Mouse (Mus musculus) liver, postnatal 0 days (tissue): Measurements from ENCODE around the gene Hist1h4n. TPM values are rescaled to one million over a fixed set of nuclear protein-coding genes. Genes with fewer than 3 reads are reported as not detected.
"Not testable (repeated sequence)": the region's sequence is repeated elsewhere in the genome, so short reads cannot be mapped to it uniquely, and the experiment has no call there.

Source experiments
- ATAC-seq: fragments of 200-750 bp; cut with Nextera tagmentation; 2 replicates; pipeline ENCODE4 v1.8.0; 2017; ENCODE audit warnings: mild to moderate bottlenecking, moderate library complexity
- DNase-seq: peaks from one replicate; pipeline ENCODE4 v3.0.0-alpha.2; 2016
- H3K27ac ChIP-seq: fragments of 300-500 bp; sonication (generic); 2 replicates; pipeline ENCODE4 v1.5.1; 2014; ENCODE audit warnings: antibody characterized with exemption, moderate library complexity, mild to moderate bottlenecking, low read depth
- H3K27me3 ChIP-seq: fragments of 300-500 bp; sonication (generic); 2 replicates; pipeline ENCODE4 v1.6.1; 2014; ENCODE audit warnings: low read length, control low read depth, mixed read lengths; ENCODE audit not compliant: insufficient read depth
- H3K36me3 ChIP-seq: fragments of 300-500 bp; sonication (generic); replicated peaks from 2 replicates; pipeline ENCODE4 v1.6.1; 2014; ENCODE audit warnings: mild to moderate bottlenecking, control low read depth, low read length, moderate library complexity, mixed read lengths; ENCODE audit not compliant: insufficient read depth
- H3K4me1 ChIP-seq: fragments of 300-500 bp; sonication (generic); 2 replicates; pipeline ENCODE4 v1.6.1; 2014; ENCODE audit warnings: antibody characterized with exemption, mild to moderate bottlenecking, control low read depth; ENCODE audit not compliant: insufficient read depth
- H3K4me2 ChIP-seq: fragments of 300-500 bp; sonication (generic); 2 replicates; pipeline ENCODE4 v1.6.1; 2014; ENCODE audit warnings: low read depth, mild to moderate bottlenecking, low read length, moderate library complexity, mixed read lengths
- H3K4me3 ChIP-seq: fragments of 300-500 bp; sonication (generic); 2 replicates; pipeline ENCODE4 v1.5.1; 2014; ENCODE audit warnings: low read depth, low read length
- H3K9ac ChIP-seq: fragments of 300-500 bp; sonication (generic); replicated peaks from 2 replicates; pipeline ENCODE4 v1.6.1; 2014; ENCODE audit warnings: mild to moderate bottlenecking, moderate library complexity
- H3K9me3 ChIP-seq: fragments of 300-500 bp; sonication (generic); 2 replicates; pipeline ENCODE4 v1.6.1; 2016; ENCODE audit warnings: mild to moderate bottlenecking, control low read depth, low read length, mixed read lengths
- CTCF ChIP-seq: sonication (generic); IDR thresholded peaks from 2 replicates; pipeline ENCODE4 v1.5.1; 2016; ENCODE audit warnings: antibody characterized with exemption, low read depth
- EP300 ChIP-seq: IDR thresholded peaks from 2 replicates; pipeline ENCODE4 v1.6.1; 2016; ENCODE audit warnings: antibody characterized with exemption, low read depth, mild to moderate bottlenecking
- WGBS: fragments of 180-500 bp; shearing (Covaris S2); extraction: QIAGEN DNeasy Blood & Tissue Kit; methylation state at CpG from one replicate; pipeline ENCODE4 v1.1.7; 2014; ENCODE audit not compliant: insufficient replicate concordance; 5-methylcytosine and 5-hydroxymethylcytosine counted together
- polyA plus RNA-seq: library from polyadenylated mRNA; unstranded; fragments of >200 nt; fragmentation: Nextera tagmentation; extraction: Ambion mirVana; gene quantifications from 2 replicates; pipeline ENCODE4 v1.2.1, GENCODE M21; 2015

Gene Hist1h4n
- 9.2 and 9.8 TPM in 2 replicates for polyA plus RNA-seq

DNA sequence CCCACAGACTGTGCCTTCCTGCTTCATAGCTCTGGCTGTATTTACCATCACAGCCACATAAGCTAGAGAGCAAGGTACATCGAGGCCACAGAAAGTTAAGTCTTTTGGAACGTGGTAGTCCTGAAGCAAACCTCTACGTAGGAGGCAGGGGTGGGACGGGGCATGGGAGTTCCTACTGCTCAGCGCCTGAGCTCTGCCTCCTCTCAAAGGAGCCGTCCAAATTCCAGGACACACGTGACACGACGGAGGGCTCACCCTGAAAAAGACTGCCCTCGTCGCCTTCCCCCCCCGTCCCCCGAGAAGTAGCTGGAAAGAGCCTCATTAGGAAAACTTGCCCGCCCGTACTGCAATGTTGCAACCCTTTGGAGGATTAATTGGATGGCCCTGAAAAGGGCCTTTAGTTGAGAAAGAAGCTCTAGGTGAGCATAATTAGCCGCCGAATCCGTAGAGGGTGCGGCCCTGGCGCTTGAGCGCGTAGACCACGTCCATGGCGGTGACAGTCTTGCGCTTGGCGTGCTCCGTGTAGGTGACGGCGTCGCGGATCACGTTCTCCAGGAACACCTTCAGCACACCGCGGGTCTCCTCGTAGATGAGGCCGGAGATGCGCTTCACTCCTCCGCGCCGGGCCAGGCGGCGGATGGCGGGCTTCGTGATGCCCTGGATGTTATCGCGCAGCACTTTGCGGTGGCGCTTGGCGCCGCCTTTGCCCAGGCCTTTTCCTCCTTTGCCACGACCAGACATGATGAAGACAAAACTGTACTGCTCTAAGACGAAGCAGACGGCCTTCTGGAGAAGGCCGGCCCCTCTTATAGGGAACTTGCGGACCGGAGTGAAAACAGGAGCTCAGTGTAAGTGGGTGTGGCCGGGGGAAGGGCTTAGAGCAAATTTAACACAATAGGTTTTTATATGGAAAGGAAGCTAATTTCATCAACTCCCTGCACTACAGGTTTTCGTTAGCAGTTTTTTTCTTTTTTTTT lies at the start of gene Hist1h4n:
TSS of gene Hist1h4n (minus strand) at position 779 of the 977 bp plus-strand sequence.
- not testable (repeated sequence) for DNase-seq
- H3K27ac ChIP-seq, result peak within 1 kb of the TSS; percentile 70

DNA sequence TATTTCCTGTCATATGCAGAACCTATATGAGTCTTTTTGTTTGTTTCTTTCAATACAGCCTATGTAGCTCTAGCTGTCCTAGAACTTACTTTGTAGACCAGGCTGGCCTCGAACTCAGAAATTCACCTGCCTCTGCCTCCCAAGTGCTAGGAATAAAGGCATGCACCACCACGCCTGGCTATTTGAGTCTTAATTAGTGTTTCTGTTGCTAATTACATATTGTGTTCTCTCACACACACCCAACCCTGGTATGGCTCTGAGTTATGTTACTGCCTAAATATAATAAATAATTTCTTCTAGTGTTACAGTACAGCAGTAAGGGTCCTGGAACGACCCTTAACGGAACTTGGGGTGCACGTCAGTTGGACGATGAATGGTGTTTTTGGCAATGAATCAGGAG lies 48.7 kb upstream of the Hist1h4n start:
- no peaks in the 10 kb centered on the region for H3K27me3 ChIP-seq
- no peak overlapping the region for H3K9ac ChIP-seq
- H3K4me1 ChIP-seq, result peaks cover 3% of the 10 kb centered on the region; the same call in 1 of the 2 replicates
- DNase-seq, result no peak
- H3K4me2 ChIP-seq, result no peak overlapping the region
- TF ChIP-seq CTCF (no peak), EP300 (no peak)
- no peak overlapping the region for H3K4me3 ChIP-seq
- ATAC-seq, result no peak
- H3K36me3 ChIP-seq, result no peaks in the 10 kb centered on the region
- H3K27ac ChIP-seq, result no peak overlapping the region
- WGBS, result 81% methylated on average over 6 of the region's 6 CpGs
- no peaks in the 10 kb centered on the region for H3K9me3 ChIP-seq

More for the DNA sequence above, at the start of gene Hist1h4n:
- not testable (repeated sequence) for H3K9ac ChIP-seq, H3K36me3 ChIP-seq, H3K9me3 ChIP-seq, H3K27me3 ChIP-seq, H3K4me1 ChIP-seq, H3K4me3 ChIP-seq
- WGBS, result 0% methylated on average over 15 of the region's 58 CpGs
- peak within 1 kb of the TSS; percentile 26; the same call in 1 of the 2 replicates for H3K4me2 ChIP-seq
- ATAC-seq, result peak; percentile 69

DNA sequence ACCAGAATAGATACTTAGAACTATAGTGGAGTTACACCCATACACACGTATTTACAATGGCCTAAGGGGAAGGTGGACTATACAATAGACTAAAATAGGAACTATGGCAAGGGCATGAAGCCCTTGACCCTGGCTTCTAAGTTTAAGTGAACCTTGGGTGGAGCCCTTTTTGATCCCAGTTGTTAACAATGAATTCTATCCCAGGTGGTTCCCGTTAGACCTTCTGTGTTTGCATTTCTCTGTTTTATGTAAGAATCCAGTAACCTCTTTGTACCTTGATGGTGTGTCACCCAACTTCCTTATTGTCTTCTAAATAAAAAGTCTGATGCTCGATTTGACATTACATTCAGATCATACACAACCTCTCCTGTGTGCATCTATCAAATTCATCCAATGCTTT lies 33.5 kb upstream of the Hist1h4n start:
- 59% methylated on average over 3 of the region's 3 CpGs for WGBS
- not testable (repeated sequence) for H3K36me3 ChIP-seq, H3K4me3 ChIP-seq, ATAC-seq, H3K4me2 ChIP-seq, H3K27ac ChIP-seq, H3K9me3 ChIP-seq, H3K9ac ChIP-seq, DNase-seq, H3K27me3 ChIP-seq, H3K4me1 ChIP-seq

DNA sequence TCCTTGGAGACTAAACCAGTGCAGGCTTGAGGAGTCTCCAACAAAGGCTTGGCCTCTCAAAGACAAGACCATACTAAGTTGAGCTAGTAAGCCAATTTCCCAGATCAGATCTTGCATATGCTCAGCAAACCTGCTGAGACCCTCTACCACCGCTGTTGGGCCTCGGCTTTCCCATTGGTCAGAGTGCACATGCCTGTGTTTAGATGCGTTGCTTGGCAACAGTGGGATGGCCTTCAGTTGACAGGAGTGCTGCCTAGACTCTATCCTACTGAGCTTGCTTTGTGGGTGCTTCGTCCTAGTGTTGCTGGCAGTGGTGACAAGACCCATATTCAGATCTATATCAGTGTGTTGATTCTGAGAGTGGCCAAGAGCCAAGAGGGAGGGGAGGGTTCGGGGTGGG lies 29.6 kb upstream of the Hist1h4n start:
- no peak for DNase-seq
- no peaks in the 10 kb centered on the region for H3K9me3 ChIP-seq
- TF ChIP-seq CTCF (no peak), EP300 (no peak)
- 38% methylated on average over 5 of the region's 5 CpGs for WGBS
- no peaks in the 10 kb centered on the region for H3K36me3 ChIP-seq
- no peak overlapping the region for H3K9ac ChIP-seq
- H3K27me3 ChIP-seq, result no peaks in the 10 kb centered on the region
- ATAC-seq, result no peak
- no peak overlapping the region for H3K27ac ChIP-seq
- H3K4me3 ChIP-seq, result no peak overlapping the region
- no peak overlapping the region for H3K4me2 ChIP-seq
- H3K4me1 ChIP-seq, result no peaks in the 10 kb centered on the region

DNA sequence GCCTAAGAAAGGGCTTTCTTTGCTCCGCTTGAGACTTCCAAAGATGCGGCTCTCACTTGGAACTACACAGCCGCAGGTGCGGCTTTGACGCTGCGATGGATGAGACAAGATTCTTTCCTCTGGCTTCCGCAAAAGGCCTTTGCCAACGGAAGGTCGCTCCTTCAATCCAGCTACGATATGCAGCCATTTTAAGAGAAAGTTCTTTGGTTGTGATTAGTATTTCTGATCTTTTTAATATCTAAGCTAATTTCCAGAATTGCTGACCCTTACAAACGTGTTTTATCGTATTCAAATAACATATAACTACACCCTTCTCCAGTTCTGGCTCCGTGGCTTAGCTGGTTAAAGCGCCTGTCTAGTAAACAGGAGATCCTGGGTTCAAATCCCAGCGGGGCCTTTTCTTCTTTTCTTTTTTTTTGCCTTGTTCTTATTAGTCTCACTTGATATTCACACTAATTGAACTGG lies 23.7 kb upstream of the Hist1h4n start:
- Histone ChIP-seq H3K27me3 (no peaks in the 10 kb centered on the region), H3K4me2 (peak overlapping the region; percentile 69), H3K27ac (0 out of 2 replicates have a peak overlapping the region, but pooled peaks have one; percentile 30), H3K36me3 (no peaks in the 10 kb centered on the region), H3K9ac (peak overlapping the region; percentile 55), H3K4me1 (peaks cover 4% of the 10 kb centered on the region; the same call in 1 of the 2 replicates), H3K4me3 (peak overlapping the region; percentile 50), H3K9me3 (no peaks in the 10 kb centered on the region)
- peak; percentile 19 for DNase-seq
- WGBS, result 3% methylated on average over 15 of the region's 15 CpGs
- ATAC-seq, result peak; percentile 12
- TF ChIP-seq EP300 (no peak), CTCF (no peak)

DNA sequence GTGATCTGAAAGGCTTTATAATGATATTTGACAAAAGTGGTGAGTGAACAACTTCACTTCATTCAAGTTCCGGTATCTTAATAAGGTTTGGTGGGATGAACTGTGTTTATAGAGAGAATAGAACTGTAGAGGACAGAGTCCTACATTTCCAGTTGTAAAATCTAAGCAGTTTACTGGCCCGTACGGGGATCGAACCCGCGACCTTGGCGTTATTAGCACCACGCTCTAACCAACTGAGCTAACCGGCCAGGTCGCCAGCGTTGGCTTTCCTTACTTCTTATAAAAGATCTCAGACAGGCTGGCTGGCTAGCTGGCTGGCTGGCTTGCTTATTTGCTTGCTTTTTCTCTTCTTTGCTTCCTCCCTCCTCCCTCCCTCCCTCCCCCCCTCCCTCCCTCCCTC lies 23.1 kb upstream of the Hist1h4n start:
- WGBS, result 3% methylated on average over 11 of the region's 11 CpGs
- DNase-seq (peak; percentile 74), ATAC-seq (peak; percentile 51)
- Histone ChIP-seq H3K36me3 (no peaks in the 10 kb centered on the region), H3K9ac (no peak overlapping the region), H3K27ac (no peak overlapping the region), H3K27me3 (no peaks in the 10 kb centered on the region), H3K4me3 (peak overlapping the region; percentile 50), H3K9me3 (no peaks in the 10 kb centered on the region), H3K4me2 (peak overlapping the region; percentile 69), H3K4me1 (peaks cover 4% of the 10 kb centered on the region; the same call in 1 of the 2 replicates)
- TF ChIP-seq CTCF (no peak), EP300 (no peak)
